Mouse (Mus musculus) lung, adult 2 months (tissue): ENCODE measurements around the gene Tsn.

ENCODE experiments used
- CTCF ChIP-seq: fragments of 200-500 bp; IDR thresholded peaks from 2 replicates; pipeline ENCODE4 v1.5.1; 2011; ENCODE audit warnings: mild to moderate bottlenecking, low read length, control low read depth; ENCODE audit not compliant: insufficient read depth
- POLR2A ChIP-seq: fragments of 200-500 bp; IDR thresholded peaks from 2 replicates; pipeline ENCODE4 v1.6.1; 2011; ENCODE audit warnings: low read depth, mild to moderate bottlenecking, control low read depth, low read length, borderline replicate concordance; ENCODE audit errors: extremely low read depth

GRCm38 (mm10) chr1:118294826-118295225 is 16.7 kb downstream of the Tsn start:
- no peak for TF ChIP-seq CTCF
- no peak for TF ChIP-seq POLR2A
